Mouse (Mus musculus) limb, embryonic 14.5 days (tissue): ENCODE results near the gene Ablim1. TPM values are rescaled to one million over a fixed set of nuclear protein-coding genes. Genes with fewer than 3 reads are reported as not detected.

ENCODE experiments used
- ATAC-seq: fragments of 200-750 bp; cut with Nextera tagmentation; 2 replicates; pipeline ENCODE4 v1.8.0; 2017; ENCODE audit warnings: low read depth, moderate number of reproducible peaks, moderate TSS enrichment; ENCODE audit not compliant: low FRiP score
- DNase-seq: peaks from one replicate; pipeline ENCODE4 v3.0.0-alpha.2; 2015; ENCODE audit warnings: low spot score
- H3K27ac ChIP-seq: fragments of 300-500 bp; sonication (generic); replicated peaks from 2 replicates; pipeline ENCODE4 v1.5.1; 2014; ENCODE audit warnings: low read depth, mild to moderate bottlenecking, low read length, moderate library complexity, mixed read lengths
- H3K27me3 ChIP-seq: fragments of 300-500 bp; sonication (generic); 2 replicates; pipeline ENCODE4 v1.6.1; 2014; ENCODE audit warnings: low read length, mixed read lengths; ENCODE audit not compliant: control insufficient read depth, insufficient read depth
- H3K36me3 ChIP-seq: fragments of 300-500 bp; sonication (generic); 2 replicates; pipeline ENCODE4 v1.6.1; 2014; ENCODE audit warnings: mild to moderate bottlenecking, low read length, moderate library complexity, mixed read lengths; ENCODE audit not compliant: control insufficient read depth, insufficient read depth
- H3K4me1 ChIP-seq: fragments of 300-500 bp; sonication (generic); 2 replicates; pipeline ENCODE4 v1.6.1; 2014; ENCODE audit warnings: antibody characterized with exemption, low read length, mixed read lengths; ENCODE audit not compliant: control insufficient read depth, insufficient read depth
- H3K4me2 ChIP-seq: fragments of 300-500 bp; sonication (generic); replicated peaks from 2 replicates; pipeline ENCODE4 v1.6.1; 2014; ENCODE audit warnings: low read depth, mild to moderate bottlenecking, low read length, moderate library complexity; ENCODE audit not compliant: severe bottlenecking
- H3K4me3 ChIP-seq: fragments of 300-500 bp; sonication (generic); replicated peaks from 2 replicates; pipeline ENCODE4 v1.5.1; 2014; ENCODE audit warnings: low read length
- H3K9ac ChIP-seq: fragments of 300-500 bp; sonication (generic); 2 replicates; pipeline ENCODE4 v1.6.1; 2014; ENCODE audit warnings: mild to moderate bottlenecking, low read depth, low read length, moderate library complexity; ENCODE audit not compliant: severe bottlenecking
- H3K9me3 ChIP-seq: fragments of 300-500 bp; sonication (generic); 2 replicates; pipeline ENCODE4 v1.6.1; 2016; ENCODE audit warnings: low read length; ENCODE audit not compliant: control insufficient read depth
- POLR2A ChIP-seq: fragments of 200-500 bp; IDR thresholded peaks from 2 replicates; pipeline ENCODE4 v1.8.0; 2012; ENCODE audit warnings: inconsistent platforms, mild to moderate bottlenecking, moderate library complexity, borderline replicate concordance; ENCODE audit not compliant: insufficient read depth, insufficient read length; ENCODE audit errors: extremely low read depth
- WGBS: fragments of 180-500 bp; shearing (Covaris S2); extraction: QIAGEN DNeasy Blood & Tissue Kit; methylation state at CpG from one replicate; pipeline ENCODE4 v1.1.7; 2014; 5-methylcytosine and 5-hydroxymethylcytosine counted together
- polyA plus RNA-seq, 2 experiments: library from polyadenylated mRNA; depleted of rRNA in 1 of 2; stranded (reverse) in 1 of 2; unstranded in 1 of 2; fragments of >200 nt; fragmentation: Nextera tagmentation in 1 of 2; extraction: Ambion mirVana in 1 of 2; gene quantifications; 2 replicates each; pipeline versions ENCODE4 v1.2.1 to v1.2.3; 2012 to 2014

Ablim1 gene
- polyA plus RNA-seq, 2 experiments: 30.6 to 76.9 TPM

GRCm38 (mm10) chr19:57212406-57212805, 102.3 kb downstream of the Ablim1 start:
- no peak overlapping the region for H3K4me2 ChIP-seq
- ATAC-seq: no peak

GRCm38 (mm10) chr19:57211444-57212111, 103.1 kb downstream of the Ablim1 start:
- DNase-seq (no peak), ATAC-seq (no peak)
- Histone ChIP-seq H3K9ac (no peak overlapping the region), H3K27me3 (no peaks in the 10 kb centered on the region), H3K4me1 (no peaks in the 10 kb centered on the region), H3K9me3 (no peaks in the 10 kb centered on the region), H3K4me2 (no peak overlapping the region), H3K27ac (no peak overlapping the region), H3K36me3 (no peaks in the 10 kb centered on the region), H3K4me3 (no peak overlapping the region)
- TF ChIP-seq POLR2A: no peak
- WGBS: 75% methylated on average over 15 of the region's 15 CpGs

More at GRCm38 (mm10) chr19:57212406-57212805, 102.3 kb downstream of the Ablim1 start:
- Histone ChIP-seq H3K36me3 (no peaks in the 10 kb centered on the region), H3K27me3 (no peaks in the 10 kb centered on the region), H3K9ac (no peak overlapping the region), H3K4me3 (no peak overlapping the region), H3K4me1 (no peaks in the 10 kb centered on the region), H3K27ac (no peak overlapping the region), H3K9me3 (no peaks in the 10 kb centered on the region)
- 58% methylated on average over 2 of the region's 2 CpGs for WGBS
- TF ChIP-seq POLR2A: no peak
- DNase-seq: no peak

GRCm38 (mm10) chr19:57210924-57211323, 103.8 kb downstream of the Ablim1 start:
- no peaks in the 10 kb centered on the region for H3K4me1 ChIP-seq
- WGBS: 97% methylated on average over 2 of the region's 2 CpGs
- no peak overlapping the region for H3K4me2 ChIP-seq
- H3K9ac ChIP-seq: no peak overlapping the region
- no peak overlapping the region for H3K4me3 ChIP-seq
- H3K27me3 ChIP-seq: no peaks in the 10 kb centered on the region
- H3K27ac ChIP-seq: no peak overlapping the region
- no peaks in the 10 kb centered on the region for H3K9me3 ChIP-seq
- TF ChIP-seq POLR2A: no peak
- no peak for DNase-seq
- H3K36me3 ChIP-seq: no peaks in the 10 kb centered on the region
- no peak for ATAC-seq

GRCm38 (mm10) chr19:57204101-57204500, 110.6 kb downstream of the Ablim1 start:
- no peak for TF ChIP-seq POLR2A
- no peak for ATAC-seq
- Histone ChIP-seq H3K27me3 (no peaks in the 10 kb centered on the region), H3K27ac (no peak overlapping the region), H3K9me3 (no peaks in the 10 kb centered on the region), H3K9ac (no peak overlapping the region), H3K4me3 (no peak overlapping the region), H3K4me1 (peaks cover 9% of the 10 kb centered on the region; the same call in 1 of the 2 replicates), H3K36me3 (no peaks in the 10 kb centered on the region), H3K4me2 (no peak overlapping the region)
- no peak for DNase-seq
- 57% methylated on average over 7 of the region's 7 CpGs for WGBS

GRCm38 (mm10) chr19:57202554-57202953, 112.2 kb downstream of the Ablim1 start:
- Histone ChIP-seq H3K27ac (no peak overlapping the region), H3K4me2 (no peak overlapping the region), H3K27me3 (no peaks in the 10 kb centered on the region), H3K4me3 (no peak overlapping the region), H3K9ac (no peak overlapping the region), H3K36me3 (no peaks in the 10 kb centered on the region), H3K9me3 (no peaks in the 10 kb centered on the region), H3K4me1 (peaks cover 22% of the 10 kb centered on the region)
- no peak for TF ChIP-seq POLR2A
- ATAC-seq: no peak
- no peak for DNase-seq
- WGBS: 82% methylated on average over 1 of the region's 1 CpGs
